Mouse (Mus musculus): ENCODE measurements at regions not wholly inside any gene's neighbourhood (a gene's known extent, or its start where the extent isn't known, plus 50 kb on each side); places are given as distances from the start of the nearest gene placed in this dataset.

GRCm38 (mm10) chr15:6231308-6232103 lies 68.1 kb upstream of the Dab2 start:
- peak; percentile 54 for DNase-seq (ENCODE audit: extremely low read depth, low read depth, low spot score)
- no peaks in the 10 kb centered on the region for H3K79me2 ChIP-seq (ENCODE audit: control insufficient read depth, insufficient read depth, low read length)
- H3K4me1 ChIP-seq (ENCODE audit: control insufficient read depth, insufficient read depth, low read length), result peaks cover 6% of the 10 kb centered on the region; the same call in 1 of the 2 replicates
- TF ChIP-seq POLR2A (IDR thresholded peaks at IDR 0.05; ENCODE audit: extremely low read depth, insufficient read depth, low read length) (no peak), CTCF (IDR thresholded peaks at IDR 0.05; ENCODE audit: low read depth, low read length) (no peak)
- WGBS, result 31% methylated on average over 12 of the region's 12 CpGs
- H3K4me3 ChIP-seq (ENCODE audit: insufficient read depth, low read depth, low read length), result no peak overlapping the region
- no peaks in the 10 kb centered on the region for H3K27me3 ChIP-seq (ENCODE audit: control insufficient read depth, insufficient read depth, low read length)
- H3K36me3 ChIP-seq (ENCODE audit: control insufficient read depth, insufficient read depth, low read length), result no peaks in the 10 kb centered on the region
- H3K9ac ChIP-seq (ENCODE audit: low read depth, low read length), result peak overlapping the region; percentile 46; the same call in 1 of the 2 replicates
- H3K27ac ChIP-seq (replicated peaks; ENCODE audit: insufficient read depth, low read depth, low read length), result no peak overlapping the region; the same call in 1 of the 2 replicates

- Histone ChIP-seq H3K9ac (ENCODE audit: low read depth, low read length) (no peak overlapping the region), H3K36me3 (ENCODE audit: control insufficient read depth, insufficient read depth, low read length) (no peaks in the 10 kb centered on the region), H3K27ac (replicated peaks; ENCODE audit: insufficient read depth, low read depth, low read length) (no peak overlapping the region), H3K79me2 (ENCODE audit: control insufficient read depth, insufficient read depth, low read length) (no peaks in the 10 kb centered on the region), H3K4me1 (ENCODE audit: control insufficient read depth, insufficient read depth, low read length) (peaks cover 9% of the 10 kb centered on the region; the same call in 1 of the 2 replicates), H3K4me3 (ENCODE audit: insufficient read depth, low read depth, low read length) (no peak overlapping the region), H3K27me3 (ENCODE audit: control insufficient read depth, insufficient read depth, low read length) (no peaks in the 10 kb centered on the region)
- WGBS, result 78% methylated on average over 3 of the region's 3 CpGs
- no peak for TF ChIP-seq CTCF (IDR thresholded peaks at IDR 0.05; ENCODE audit: low read depth, low read length)
- TF ChIP-seq POLR2A (IDR thresholded peaks at IDR 0.05; ENCODE audit: extremely low read depth, insufficient read depth, low read length), result no peak
- DNase-seq (ENCODE audit: extremely low read depth, low read depth, low spot score), result no peak
These were observed 66.0 kb upstream of the Dab2 start for GRCm38 (mm10) chr15:6233621-6234020.

- H3K27me3 ChIP-seq (ENCODE audit: control insufficient read depth, insufficient read depth, low read length), result no peaks in the 10 kb centered on the region
- no peak overlapping the region for H3K27ac ChIP-seq (replicated peaks; ENCODE audit: insufficient read depth, low read depth, low read length)
- TF ChIP-seq CTCF (IDR thresholded peaks at IDR 0.05; ENCODE audit: low read depth, low read length) (no peak), POLR2A (IDR thresholded peaks at IDR 0.05; ENCODE audit: extremely low read depth, insufficient read depth, low read length) (no peak)
- H3K79me2 ChIP-seq (ENCODE audit: control insufficient read depth, insufficient read depth, low read length), result no peaks in the 10 kb centered on the region
- no peak overlapping the region for H3K4me3 ChIP-seq (ENCODE audit: insufficient read depth, low read depth, low read length)
- peaks cover 2% of the 10 kb centered on the region; the same call in 1 of the 2 replicates for H3K4me1 ChIP-seq (ENCODE audit: control insufficient read depth, insufficient read depth, low read length)
- no peak overlapping the region for H3K9ac ChIP-seq (ENCODE audit: low read depth, low read length)
- 91% methylated on average over 8 of the region's 8 CpGs for whole genome bisulfite sequencing
- H3K36me3 ChIP-seq (ENCODE audit: control insufficient read depth, insufficient read depth, low read length), result no peaks in the 10 kb centered on the region
- DNase-seq (ENCODE audit: extremely low read depth, low read depth, low spot score), result no peak
These were observed 63.0 kb upstream of the Dab2 start for GRCm38 (mm10) chr15:6236583-6236982.

DNA sequence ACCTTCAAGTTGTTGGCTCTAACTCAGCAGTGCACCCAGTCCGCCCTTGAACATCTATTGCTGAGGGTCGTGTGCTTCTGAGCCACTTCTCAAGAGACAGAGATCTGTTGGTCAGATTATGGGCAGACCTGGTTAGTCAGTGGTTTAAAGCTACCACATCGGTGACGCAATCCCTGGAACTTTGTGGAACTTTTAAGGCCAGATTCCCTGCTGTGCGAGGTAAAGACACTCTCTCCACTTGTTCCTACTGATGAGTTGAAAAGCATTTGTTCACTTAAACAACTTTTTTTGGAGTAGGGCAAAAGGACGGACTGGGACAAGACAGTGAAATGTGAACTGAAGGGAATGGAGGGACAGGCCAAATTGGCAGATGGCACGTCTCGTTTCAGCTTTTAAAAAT lies 61.9 kb upstream of the Dab2 start:
- Histone ChIP-seq H3K4me1 (ENCODE audit: control insufficient read depth, insufficient read depth, low read length) (peaks cover 2% of the 10 kb centered on the region; the same call in 1 of the 2 replicates), H3K9ac (ENCODE audit: low read depth, low read length) (no peak overlapping the region), H3K27me3 (ENCODE audit: control insufficient read depth, insufficient read depth, low read length) (no peaks in the 10 kb centered on the region), H3K27ac (replicated peaks; ENCODE audit: insufficient read depth, low read depth, low read length) (no peak overlapping the region), H3K36me3 (ENCODE audit: control insufficient read depth, insufficient read depth, low read length) (no peaks in the 10 kb centered on the region), H3K79me2 (ENCODE audit: control insufficient read depth, insufficient read depth, low read length) (no peaks in the 10 kb centered on the region), H3K4me3 (ENCODE audit: insufficient read depth, low read depth, low read length) (no peak overlapping the region)
- DNase-seq (ENCODE audit: extremely low read depth, low read depth, low spot score), result peak; percentile 70
- WGBS, result 54% methylated on average over 8 of the region's 8 CpGs
- TF ChIP-seq CTCF (IDR thresholded peaks at IDR 0.05; ENCODE audit: low read depth, low read length), result no peak
- no peak for TF ChIP-seq POLR2A (IDR thresholded peaks at IDR 0.05; ENCODE audit: extremely low read depth, insufficient read depth, low read length)

DNA sequence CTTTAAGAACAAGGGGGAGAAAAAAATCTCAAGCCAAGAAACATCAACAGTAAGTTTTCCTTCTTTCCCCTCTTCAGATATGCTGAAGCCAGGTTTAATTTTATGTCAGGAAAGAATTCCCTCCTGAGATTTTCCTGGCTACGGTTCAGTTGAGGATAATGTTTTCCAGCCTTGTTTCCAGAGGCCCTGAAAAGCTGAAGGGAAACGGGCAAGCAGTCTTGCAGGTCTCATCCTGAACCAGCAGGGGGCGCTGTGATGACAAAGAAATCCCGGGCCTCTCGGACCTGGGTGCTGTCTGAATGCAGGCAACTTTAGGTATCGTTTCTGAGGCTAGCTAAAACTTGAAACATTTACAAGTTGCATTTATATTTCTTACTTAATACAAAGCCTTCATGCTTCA lies 61.5 kb upstream of the Dab2 start:
- Histone ChIP-seq H3K9ac (ENCODE audit: low read depth, low read length) (no peak overlapping the region), H3K79me2 (ENCODE audit: control insufficient read depth, insufficient read depth, low read length) (no peaks in the 10 kb centered on the region), H3K27ac (replicated peaks; ENCODE audit: insufficient read depth, low read depth, low read length) (no peak overlapping the region), H3K36me3 (ENCODE audit: control insufficient read depth, insufficient read depth, low read length) (no peaks in the 10 kb centered on the region), H3K4me1 (ENCODE audit: control insufficient read depth, insufficient read depth, low read length) (peaks cover 2% of the 10 kb centered on the region; the same call in 1 of the 2 replicates), H3K27me3 (ENCODE audit: control insufficient read depth, insufficient read depth, low read length) (no peaks in the 10 kb centered on the region), H3K4me3 (ENCODE audit: insufficient read depth, low read depth, low read length) (no peak overlapping the region)
- 3% methylated on average over 6 of the region's 6 CpGs for WGBS
- peak; percentile 91 for TF ChIP-seq CTCF (IDR thresholded peaks at IDR 0.05; ENCODE audit: low read depth, low read length)
- TF ChIP-seq POLR2A (IDR thresholded peaks at IDR 0.05; ENCODE audit: extremely low read depth, insufficient read depth, low read length), result no peak
- peak; percentile 59 for DNase-seq (ENCODE audit: extremely low read depth, low read depth, low spot score)

DNA sequence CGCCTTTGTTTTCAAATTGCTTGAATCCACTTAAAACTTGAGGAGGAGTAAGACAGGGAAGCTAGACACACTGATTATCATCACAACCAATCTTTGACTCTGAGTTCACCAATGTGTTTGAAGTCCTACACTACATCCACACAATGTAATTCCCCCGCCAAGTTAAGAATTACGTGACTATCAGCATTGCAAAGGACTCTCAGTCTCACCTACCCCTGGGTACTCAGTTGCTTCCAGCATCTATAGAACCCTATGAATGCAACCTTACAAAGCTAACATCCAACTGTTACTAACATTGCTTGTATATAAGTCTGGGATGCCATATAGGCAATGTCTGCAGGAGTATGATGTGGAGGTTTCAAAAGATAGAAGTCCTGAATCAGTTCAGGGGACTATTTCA lies 60.8 kb upstream of the Dab2 start:
- H3K9ac ChIP-seq (ENCODE audit: low read depth, low read length), result no peak overlapping the region
- peaks cover 2% of the 10 kb centered on the region; the same call in 1 of the 2 replicates for H3K4me1 ChIP-seq (ENCODE audit: control insufficient read depth, insufficient read depth, low read length)
- no peak overlapping the region for H3K27ac ChIP-seq (replicated peaks; ENCODE audit: insufficient read depth, low read depth, low read length)
- DNase-seq (ENCODE audit: extremely low read depth, low read depth, low spot score), result no peak
- no peaks in the 10 kb centered on the region for H3K27me3 ChIP-seq (ENCODE audit: control insufficient read depth, insufficient read depth, low read length)
- H3K36me3 ChIP-seq (ENCODE audit: control insufficient read depth, insufficient read depth, low read length), result no peaks in the 10 kb centered on the region
- H3K4me3 ChIP-seq (ENCODE audit: insufficient read depth, low read depth, low read length), result no peak overlapping the region
- no peak for TF ChIP-seq CTCF (IDR thresholded peaks at IDR 0.05; ENCODE audit: low read depth, low read length)
- no peak for TF ChIP-seq POLR2A (IDR thresholded peaks at IDR 0.05; ENCODE audit: extremely low read depth, insufficient read depth, low read length)
- WGBS, result 98% methylated on average over 3 of the region's 3 CpGs
- H3K79me2 ChIP-seq (ENCODE audit: control insufficient read depth, insufficient read depth, low read length), result no peaks in the 10 kb centered on the region
